Mouse (Mus musculus) 3T3-L1 (cell line): Measurements from ENCODE around the gene Gm47289.

Experiments used
- DNase-seq: peaks from one replicate; pipeline ENCODE4 v3.0.0-alpha.2; 2015; ENCODE audit warnings: low read depth, low spot score

The Gm47289 gene

DNA sequence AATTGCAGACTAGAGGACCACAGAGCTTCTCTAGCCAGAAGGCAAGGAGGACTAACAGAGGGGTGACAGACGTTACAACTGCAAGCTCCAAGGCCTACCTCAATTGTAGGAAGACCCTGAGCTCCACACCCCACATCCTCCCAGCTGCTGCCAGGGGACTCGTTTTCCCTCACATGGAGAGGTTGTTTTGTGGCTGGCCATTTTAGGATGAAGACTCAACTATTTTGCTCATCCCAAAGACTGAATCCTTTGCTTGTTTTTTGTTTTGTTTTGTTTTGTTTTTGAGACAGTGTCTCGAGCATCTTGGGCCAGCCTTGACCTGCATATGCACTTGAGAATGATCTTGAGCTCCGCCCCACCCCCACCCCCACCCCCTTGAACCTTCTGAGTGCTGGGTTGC, at the start of gene Gm47289:
Gene Gm47289 (plus strand): TSS at position 301 of the 400 bp plus-strand sequence.
- DNase-seq = no peak

DNA sequence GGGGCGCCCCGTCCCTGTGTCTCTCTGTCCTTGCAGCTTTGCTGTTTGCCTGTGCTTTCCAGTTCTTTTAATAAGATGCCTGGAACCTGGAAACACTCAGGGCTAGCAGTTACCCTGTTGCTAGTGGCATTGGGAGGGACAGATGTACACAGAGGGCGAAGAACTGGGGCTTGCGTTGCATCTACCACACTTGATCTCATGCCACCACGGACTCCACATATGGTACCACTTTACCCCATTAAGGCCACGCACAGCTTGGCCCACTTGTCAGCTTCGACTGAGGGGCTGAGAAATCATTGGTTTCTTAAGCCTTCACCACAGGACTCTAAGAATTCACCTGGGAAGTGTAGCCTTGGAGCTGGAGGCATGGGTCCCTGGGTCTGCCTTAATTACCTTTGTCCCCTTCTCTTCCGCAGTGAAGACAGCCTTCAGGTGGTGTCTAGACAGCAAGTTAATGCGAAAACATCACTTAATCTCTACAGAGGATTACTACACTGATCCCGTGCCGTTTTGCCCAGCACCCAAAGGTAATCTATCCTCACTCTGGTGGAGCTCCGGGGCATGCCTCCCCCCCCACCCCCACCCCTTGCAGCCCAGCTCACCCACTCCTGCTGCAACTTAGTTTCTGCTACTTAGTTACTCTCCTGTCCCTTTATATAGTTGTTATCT, 49.1 kb upstream of the Gm47289 start:
- DNase-seq = no peak

DNA sequence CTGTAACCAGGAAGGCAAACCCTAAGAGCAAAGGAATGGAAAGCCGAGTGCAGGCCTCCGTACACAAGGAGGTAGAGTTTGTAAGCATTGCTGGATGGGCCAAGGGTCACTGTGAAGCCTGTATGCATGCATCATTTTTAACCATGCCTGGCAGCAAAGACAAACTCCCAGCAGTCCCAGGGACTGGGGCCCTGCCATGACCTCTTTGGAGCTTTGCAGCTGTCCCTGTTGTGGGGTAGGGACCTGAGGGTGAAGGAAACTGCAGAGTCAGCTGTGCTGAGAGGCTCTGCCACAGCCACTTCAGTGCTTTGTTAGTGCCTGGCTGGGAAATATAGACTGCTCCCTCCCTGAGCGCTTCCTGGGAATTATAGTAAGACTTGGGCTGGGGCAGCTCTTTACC, 48.3 kb upstream of the Gm47289 start:
- DNase-seq = no peak

DNA sequence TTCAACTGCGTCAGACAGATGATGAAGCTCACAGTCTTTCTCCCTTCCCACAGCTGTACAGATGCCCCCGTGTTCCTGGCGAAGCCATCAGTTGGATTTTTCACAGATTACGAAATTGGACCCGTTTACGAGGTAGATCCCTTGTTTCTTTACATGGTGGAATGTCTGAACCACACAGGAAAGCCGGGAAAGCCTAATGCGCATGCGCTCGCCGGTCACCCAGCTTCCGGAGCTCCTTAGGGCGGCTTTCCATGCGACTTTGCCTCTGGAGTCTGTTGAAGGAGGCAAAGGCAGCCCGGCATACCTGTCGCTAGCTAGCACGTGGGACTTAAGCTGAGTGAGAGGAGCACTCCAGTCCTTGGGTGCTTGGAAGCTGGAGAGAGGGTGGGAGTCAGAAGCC, 44.0 kb upstream of the Gm47289 start:
- DNase-seq = no peak

DNA sequence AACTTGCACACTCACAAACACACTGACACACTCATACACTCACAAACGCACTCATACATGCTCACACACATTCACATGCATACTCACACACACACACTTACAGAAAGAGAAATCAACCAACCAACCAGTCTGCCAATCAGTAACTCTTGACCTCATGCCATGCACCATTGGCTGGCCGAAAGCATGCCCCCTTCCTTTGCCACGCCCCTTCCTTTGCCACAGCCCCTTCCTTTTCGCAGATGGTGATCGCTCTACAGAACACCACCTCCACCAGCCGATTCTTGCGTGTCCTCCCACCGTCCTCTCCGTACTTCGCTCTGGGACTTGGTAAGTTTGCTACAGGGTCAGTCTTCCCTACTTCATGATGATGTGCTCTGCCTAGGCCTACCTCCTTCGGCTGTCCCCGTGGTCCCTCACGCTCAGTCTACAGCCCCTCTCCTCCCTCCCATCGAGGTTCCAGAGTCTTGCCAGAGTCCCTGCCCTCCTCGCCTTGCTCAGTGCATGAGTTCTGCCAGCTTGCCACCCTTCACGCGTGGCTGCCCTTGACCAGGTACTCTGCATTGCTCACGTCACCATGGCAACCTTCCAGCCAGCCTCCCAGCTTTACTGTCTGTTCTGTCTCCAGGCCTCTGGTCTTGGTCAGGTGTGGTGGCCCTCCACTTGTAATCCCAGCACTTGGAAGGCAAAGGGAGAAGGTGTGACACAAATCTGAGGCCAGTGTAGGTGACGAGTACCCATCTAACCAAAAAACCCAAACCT, 39.4 kb upstream of the Gm47289 start:
- no peak for DNase-seq

DNA sequence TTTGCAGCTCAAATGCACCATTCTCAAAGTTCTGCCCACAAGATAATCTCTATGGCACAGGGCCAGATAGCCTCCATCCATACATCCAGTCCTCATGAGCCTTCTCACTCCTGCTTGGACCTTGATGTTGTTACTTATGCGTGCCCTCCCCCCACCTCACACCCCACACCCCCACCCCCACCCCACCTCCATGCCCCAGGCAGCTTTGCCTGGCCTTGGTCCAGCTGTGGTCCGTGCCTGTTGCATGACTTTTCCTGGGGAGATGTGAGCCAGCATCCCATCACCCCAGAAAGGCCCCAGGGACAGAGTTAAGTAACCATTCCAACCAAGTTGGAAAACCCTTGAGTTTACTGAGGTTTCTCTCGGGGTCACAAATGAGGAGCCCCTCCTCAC, 38.8 kb upstream of the Gm47289 start:
- DNase-seq = no peak

DNA sequence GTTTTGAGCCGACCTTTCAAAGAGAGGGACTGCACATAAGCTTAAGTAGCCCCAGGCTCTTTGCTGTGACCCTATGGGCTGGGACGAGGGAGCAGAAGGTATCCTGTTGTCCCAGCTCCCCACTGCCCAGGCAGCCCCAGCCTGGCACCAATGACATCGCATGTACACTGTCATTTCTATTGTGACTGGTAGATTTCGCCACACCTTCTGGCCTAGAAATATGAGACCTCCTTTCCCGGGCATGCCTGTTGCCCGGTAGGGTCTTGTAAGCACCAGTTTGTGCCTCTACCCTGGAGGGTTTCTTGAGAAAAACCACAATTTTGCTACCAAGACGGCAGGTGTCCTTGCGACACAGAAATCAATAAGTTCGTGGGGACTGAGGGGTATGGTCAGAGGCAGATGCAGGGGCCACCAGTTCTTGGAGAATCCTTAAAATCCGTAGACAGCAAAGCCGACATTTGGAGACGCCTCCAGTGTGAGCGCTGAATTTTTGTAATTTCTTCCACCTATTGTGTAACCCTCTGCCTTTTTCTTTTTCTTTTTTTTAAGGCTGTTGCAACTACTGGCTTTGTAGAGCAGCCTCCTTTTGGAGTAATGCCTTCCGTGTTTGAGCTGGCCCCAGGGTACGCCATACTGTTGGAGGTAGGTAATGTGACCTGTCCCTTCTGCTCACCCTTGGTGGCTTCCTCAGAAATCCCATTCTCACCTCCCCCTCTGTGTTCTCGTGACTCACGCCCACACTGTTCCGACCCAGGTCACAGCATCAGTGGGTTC, 36.2 kb upstream of the Gm47289 start:
- DNase-seq = no peak

DNA sequence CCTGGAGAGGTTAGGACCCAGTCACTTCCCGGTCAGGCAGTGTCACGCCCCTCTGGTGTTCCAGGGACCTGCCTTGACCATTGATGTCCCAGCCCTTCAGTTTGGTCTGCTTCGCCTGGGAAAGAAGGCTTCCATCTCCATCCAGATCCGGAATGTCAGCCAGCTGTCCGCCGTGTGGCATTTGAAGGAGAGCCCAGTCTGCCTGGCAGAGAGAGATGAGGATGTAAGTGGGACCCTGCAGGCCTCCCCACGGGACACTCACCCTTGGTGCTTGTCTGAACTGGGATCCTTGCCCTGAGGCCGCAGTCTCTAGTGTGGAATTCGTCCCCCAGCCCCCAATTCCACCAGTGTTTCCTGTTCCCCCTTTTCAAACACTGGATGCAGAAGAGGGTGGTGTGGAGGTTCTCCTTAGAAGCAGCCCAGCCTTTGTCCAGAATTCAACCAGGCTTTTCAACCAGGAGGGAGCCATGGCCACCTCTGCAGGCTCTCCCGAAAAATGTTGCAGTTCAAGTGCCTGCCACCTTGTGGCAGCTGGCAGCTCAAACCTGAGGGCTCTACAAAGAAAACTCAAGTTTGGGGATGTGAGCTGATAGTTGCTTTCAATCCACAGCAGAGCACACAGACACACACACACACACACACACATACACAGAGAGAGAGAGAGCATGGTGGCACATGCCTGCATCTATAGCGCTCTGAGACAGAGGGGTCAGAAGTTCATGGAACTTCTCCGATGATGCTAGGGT, 30.4 kb upstream of the Gm47289 start:
- no peak for DNase-seq

DNA sequence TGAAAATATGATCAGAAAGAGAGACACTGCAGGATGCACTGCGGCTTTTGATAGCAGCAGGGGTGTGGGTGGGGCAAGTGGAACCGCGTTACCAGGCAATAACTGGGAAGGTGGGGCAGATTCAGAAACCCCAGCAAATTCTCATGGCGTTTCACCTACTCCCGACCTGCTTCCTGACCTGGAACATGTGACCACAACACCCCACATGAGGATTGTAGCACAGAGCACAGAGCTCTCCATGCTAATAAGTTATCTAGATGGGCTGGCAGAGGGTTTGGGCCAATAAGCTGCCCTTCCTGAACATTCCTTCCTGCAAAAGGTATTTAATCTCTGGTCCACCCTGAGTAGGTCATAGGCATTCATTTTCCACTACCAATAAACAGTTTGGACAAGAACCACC, 28.3 kb upstream of the Gm47289 start:
- DNase-seq = no peak

DNA sequence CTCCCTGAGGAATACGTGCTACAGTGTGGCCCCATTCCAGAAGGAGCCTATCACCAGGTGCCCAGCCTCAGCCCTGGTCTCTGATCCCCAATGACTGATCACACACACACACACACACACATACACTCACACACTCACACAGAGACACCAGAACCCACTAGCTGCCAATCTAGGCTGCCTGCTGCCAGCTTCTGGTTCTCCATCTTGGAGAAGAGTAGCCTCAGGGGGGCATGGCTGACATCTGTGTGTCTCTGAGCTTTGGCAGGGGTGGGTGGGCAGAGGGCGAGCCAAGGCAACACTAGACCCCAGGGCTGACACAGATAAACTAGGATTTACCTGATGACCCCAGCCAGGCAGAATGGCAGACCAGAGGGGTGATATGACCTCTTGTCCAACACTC, 20.1 kb upstream of the Gm47289 start:
- no peak for DNase-seq

DNA sequence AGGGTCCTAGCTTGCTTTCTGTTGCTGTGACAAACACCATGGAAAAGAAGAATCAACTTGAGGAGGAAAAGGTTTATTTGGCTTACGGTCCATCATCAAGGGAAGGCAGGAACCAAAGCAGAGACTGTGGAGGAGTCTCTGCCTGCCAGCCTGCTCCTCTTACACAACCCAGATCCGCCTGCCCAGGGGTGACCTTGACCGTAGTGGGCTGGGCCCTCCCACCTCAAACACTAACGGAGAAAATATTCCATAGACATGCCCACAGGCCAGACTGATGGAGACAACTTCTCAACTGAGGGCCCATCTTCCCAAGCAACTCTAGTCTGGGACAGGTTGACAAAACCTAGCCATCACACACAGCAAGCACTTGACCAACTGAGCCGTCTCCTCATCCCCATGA, 16.9 kb upstream of the Gm47289 start:
- no peak for DNase-seq

DNA sequence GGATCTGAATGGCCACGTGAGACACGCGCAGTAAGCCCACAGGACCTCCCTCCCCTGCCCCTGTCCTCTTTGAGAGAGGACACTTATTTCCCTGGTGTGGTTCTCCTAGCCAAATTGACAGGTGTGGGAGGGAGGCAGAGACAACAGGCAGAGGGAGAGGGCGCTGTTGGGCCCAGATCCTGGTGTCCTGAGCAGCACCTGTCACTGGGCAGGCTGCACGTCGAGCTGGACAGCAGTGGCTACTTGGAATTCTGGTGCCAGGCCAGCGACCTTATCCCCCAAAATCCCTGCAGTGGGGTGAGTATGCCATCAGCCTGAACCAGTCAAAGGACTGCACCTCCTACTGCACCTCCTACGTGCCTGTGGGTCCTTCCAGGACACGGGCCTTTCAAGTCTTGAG, 15.6 kb upstream of the Gm47289 start:
- DNase-seq = no peak

DNA sequence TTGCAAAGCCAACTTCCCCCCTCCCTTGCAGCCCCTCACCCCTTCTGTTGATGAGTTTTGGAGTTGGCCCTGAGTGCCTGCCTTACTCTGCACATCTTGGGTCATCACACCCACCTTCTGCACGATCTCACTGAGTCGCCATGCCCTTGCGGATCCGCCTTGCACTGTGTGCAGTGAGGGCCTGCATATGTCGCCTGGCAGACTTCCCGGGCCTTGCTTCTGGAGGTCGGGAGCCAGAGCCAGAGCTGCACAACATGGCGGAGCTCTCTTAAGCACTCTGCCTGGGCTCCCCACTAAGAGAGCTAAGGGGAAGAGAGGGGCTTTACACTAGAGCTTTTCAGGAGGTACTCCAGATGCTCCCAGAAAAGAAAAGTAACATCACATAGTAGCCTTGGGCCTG, 14.3 kb upstream of the Gm47289 start:
- DNase-seq = no peak

DNA sequence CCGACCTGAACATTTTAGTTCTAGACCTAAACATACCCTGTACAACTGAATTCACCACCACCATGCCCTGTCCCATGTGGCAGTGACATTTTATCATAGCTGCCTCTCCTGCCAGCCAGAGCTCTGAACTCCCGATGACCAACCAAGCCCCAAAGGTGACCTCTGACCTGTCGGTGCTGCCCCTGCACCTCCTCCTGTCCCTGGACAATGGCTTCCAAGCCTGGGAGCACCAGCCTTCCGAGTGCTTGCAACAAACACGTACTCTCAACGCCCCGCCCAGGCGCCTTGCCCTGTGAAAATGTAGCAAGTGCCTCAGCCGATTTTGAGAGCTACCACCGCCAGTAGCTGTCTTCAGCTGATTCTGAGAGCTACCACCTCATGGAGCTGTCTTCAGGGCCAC, 13.8 kb upstream of the Gm47289 start:
- no peak for DNase-seq

DNA sequence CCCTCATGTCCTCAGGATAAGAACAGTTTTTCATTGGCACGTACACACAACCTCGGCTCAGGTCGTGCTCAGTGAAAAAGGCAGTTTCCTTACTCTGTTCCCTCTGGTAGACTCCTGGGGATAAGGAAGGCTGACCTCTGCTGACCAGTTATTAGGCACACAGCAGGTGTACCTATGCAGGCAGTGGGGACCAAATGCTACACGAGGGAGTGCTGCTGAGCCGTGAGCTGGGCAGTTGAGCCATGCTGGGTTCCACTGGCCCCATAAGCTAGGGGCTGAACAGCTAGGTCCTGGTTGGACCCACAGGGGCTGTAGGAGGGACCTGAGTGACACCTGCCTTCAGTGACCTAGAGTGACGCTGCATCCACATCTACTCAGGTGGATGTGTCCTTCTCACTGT, 13.3 kb upstream of the Gm47289 start:
- no peak for DNase-seq

DNA sequence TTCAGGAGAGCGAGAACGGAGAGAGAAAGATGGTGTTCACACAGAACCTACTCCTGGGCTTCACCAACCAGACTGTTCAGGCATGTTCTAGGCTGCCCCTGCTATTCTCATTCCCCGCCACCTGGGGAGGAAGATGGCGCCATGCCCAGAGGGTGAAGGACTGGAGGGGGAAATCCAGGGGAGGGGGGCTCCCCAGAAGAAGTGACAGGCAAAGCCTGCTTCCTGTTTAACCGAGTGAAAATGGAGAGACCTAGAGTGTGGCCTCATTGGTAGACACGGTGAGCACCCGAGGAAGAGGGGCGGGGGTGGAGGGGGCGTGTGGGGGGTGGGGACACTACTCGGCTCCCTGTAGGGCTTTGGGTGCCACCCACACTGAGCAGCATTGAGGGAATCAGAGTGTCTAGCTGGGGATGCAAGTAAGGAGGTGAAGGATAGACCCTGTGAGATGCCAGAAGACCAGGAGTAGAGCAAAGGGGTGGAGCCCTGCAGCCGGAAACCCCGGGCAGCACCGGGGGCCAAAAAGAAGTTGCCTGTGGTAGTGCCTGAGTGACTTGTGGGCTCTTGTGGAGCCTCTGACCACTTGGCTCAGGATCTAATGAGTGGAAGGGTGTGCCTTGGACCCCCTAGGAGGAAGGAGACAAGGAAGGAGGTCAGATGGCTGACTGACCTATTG, 12.7 kb upstream of the Gm47289 start:
- no peak for DNase-seq

DNA sequence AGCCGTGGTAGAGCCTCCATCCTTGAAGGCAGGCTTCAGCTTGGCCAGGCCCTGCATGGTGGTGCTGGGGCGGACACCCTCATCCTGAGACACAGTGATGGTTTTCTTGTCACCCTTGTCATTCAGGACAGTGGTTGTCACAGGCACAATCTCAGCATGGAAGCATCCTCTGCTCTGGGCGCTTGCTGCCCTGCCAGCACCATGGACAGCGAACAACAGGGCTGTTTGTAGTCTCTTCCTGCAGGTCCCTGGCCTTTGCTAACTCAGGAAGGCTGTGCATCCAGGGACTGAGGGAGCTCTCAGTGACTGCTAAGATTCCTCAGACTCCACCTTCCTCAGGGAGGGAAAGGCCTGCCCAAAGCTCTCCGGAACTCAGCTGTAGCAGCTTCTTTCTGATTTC, 9.4 kb upstream of the Gm47289 start:
- DNase-seq = peak; percentile 62

DNA sequence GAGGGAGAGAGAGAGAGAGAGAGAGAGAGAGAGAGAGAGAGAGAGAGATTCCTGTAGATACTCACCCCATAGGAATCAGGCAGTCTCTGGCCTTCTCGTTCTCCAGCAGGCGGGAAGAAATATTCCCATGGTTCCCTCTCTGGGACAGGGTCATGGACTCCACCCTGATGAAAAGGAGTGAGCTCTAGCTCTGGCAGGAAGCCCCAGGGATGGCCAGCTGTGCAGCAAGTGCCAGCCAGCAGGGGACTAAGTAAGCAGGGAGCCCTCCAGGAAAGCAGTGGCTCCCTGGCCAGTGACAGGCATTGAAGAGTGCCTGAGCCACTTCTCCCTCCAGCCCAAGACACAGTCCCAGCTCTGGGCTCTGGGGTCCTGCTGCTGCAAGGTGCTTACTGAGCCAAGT, 7.2 kb upstream of the Gm47289 start:
- DNase-seq = no peak

DNA sequence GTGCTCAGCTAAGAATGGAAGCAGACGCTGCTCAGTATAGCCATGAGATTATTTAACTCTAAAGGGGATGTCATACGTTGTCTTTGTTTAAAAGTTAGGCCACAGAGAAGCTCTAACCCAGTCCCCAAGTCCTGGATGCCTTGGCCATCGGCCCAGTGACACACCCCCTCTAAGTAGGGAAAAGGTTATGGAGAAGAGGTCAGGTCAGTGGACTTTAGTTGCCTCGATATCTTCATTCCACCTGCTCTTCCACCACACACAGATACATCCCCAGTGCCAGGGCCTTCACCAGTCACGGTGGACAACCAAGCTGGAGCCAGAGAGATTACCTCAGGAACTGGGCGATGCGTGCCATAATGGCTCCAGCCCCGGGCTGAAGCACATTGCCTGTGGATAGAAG, 3.5 kb upstream of the Gm47289 start:
- no peak for DNase-seq

DNA sequence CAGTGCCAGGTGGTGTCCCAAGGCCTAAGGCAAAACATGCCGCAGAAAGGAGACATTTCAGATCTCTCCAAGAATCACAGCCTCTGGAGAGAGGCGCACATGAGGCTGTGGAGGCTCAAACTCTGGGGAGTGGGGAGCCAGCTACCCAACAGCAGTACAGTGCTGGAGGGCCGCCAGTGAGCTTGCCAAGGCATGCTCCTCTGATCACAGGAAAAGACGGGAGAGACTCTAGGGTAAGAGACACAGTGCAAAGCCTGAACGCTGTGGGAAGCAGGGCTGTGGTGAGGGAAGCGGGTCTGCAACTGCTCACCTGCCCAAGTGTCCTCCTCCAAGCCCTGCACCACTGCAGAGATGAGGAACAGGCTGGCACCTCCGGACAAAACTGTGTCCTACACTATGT, 3.1 kb upstream of the Gm47289 start:
- no peak for DNase-seq
